Mouse (Mus musculus): ENCODE results near the gene Kif26a. TPM values are rescaled to one million over a fixed set of nuclear protein-coding genes. Genes with fewer than 3 reads are reported as not detected.

The Kif26a gene
- polyA plus RNA-seq, 2 experiments = 0.08 to 0.26 TPM

DNA sequence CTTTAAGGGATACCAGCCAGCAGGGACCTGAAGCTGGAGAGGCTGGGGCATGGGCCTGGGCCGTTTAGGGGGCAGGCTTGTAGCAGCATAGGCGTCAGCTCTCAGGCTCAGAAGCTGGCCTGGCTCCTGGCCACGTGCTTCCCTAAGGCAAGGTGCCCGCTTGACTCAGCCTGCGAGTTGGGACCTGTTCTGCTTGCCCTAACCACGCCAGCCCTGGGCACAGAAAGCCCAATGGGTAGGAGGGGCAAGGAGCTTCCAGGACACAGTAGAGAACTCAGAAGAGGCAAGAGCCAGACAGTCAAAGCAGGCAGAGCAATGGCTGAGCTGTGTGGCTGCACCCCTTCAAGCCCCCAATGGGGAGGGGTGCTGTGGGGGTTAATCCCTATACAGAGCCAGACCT lies 37.7 kb downstream of the Kif26a start:
- ATAC-seq (ENCODE audit: insufficient read depth) (no peak), DNase-seq (ENCODE audit: low read depth in 3 of 3, low spot score in 3 of 3) (no peak)
- Histone ChIP-seq H3K9ac (replicated peaks) (no peak overlapping the region), H3K9me3 (ENCODE audit: control insufficient read depth, low read length) (no peaks in the 10 kb centered on the region), H3K36me3 (replicated peaks; ENCODE audit: control insufficient read depth, insufficient read depth, low read depth) (no peaks in the 10 kb centered on the region), H3K4me1 (replicated peaks; ENCODE audit: control insufficient read depth in 2 of 2, insufficient read depth in 2 of 2, low read length in 1 of 2) (no peaks in the 10 kb centered on the region), H3K4me3 (ENCODE audit: insufficient read depth in 1 of 2, low read depth in 2 of 2, low read length in 2 of 2) (no peak overlapping the region), H3K27me3 (ENCODE audit: control insufficient read depth, insufficient read depth, low read length) (no peaks in the 10 kb centered on the region), H3K27ac (no peak overlapping the region), H3K4me2 (ENCODE audit: low read depth) (no peak overlapping the region)
- TF ChIP-seq CTCF (IDR thresholded peaks at IDR 0.05; ENCODE audit: low read depth) (no peak), EP300 (IDR thresholded peaks at IDR 0.05; ENCODE audit: low read depth) (no peak)
- WGBS (ENCODE audit: insufficient replicate concordance) = 64% methylated on average over 6 of the region's 6 CpGs

DNA sequence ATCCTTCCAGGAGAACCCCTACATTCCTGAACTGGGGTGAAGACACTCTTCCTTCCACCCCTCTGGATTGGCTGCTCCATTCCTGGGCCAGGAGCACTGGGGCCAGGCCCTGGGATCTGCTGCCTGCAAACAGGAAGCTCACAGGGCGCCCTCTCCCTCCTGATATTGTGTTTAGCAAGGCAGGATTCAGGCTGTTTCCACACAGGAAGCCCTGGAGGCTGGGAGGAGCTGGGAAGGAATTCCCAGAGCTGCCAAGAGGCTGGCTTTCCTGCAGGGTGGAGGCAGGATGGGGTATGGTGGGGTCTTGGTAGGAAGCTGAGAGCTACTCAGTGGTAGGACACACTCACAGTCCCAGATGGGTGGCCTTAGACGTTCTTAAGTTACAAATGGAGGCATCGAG lies 38.4 kb downstream of the Kif26a start:
- TF ChIP-seq EP300 (IDR thresholded peaks at IDR 0.05; ENCODE audit: low read depth) = no peak
- TF ChIP-seq CTCF (IDR thresholded peaks at IDR 0.05; ENCODE audit: low read depth) = no peak
- no peaks in the 10 kb centered on the region for H3K4me1 ChIP-seq (replicated peaks; ENCODE audit: control insufficient read depth in 2 of 2, insufficient read depth in 2 of 2, low read length in 1 of 2)
- no peaks in the 10 kb centered on the region for H3K27me3 ChIP-seq (ENCODE audit: control insufficient read depth, insufficient read depth, low read length)
- WGBS (ENCODE audit: insufficient replicate concordance) = 38% methylated on average over 3 of the region's 3 CpGs
- no peak overlapping the region for H3K4me2 ChIP-seq (ENCODE audit: low read depth)
- no peak overlapping the region for H3K27ac ChIP-seq
- peak; percentile 51; the same call in 1 of the 2 replicates for ATAC-seq (ENCODE audit: insufficient read depth)
- no peaks in the 10 kb centered on the region for H3K9me3 ChIP-seq (ENCODE audit: control insufficient read depth, low read length)
- H3K9ac ChIP-seq (replicated peaks) = no peak overlapping the region
- DNase-seq (ENCODE audit: low read depth in 3 of 3, low spot score in 3 of 3) = no peak
- no peaks in the 10 kb centered on the region for H3K36me3 ChIP-seq (replicated peaks; ENCODE audit: control insufficient read depth, insufficient read depth, low read depth)
- no peak overlapping the region for H3K4me3 ChIP-seq (ENCODE audit: insufficient read depth in 1 of 2, low read depth in 2 of 2, low read length in 2 of 2)

DNA sequence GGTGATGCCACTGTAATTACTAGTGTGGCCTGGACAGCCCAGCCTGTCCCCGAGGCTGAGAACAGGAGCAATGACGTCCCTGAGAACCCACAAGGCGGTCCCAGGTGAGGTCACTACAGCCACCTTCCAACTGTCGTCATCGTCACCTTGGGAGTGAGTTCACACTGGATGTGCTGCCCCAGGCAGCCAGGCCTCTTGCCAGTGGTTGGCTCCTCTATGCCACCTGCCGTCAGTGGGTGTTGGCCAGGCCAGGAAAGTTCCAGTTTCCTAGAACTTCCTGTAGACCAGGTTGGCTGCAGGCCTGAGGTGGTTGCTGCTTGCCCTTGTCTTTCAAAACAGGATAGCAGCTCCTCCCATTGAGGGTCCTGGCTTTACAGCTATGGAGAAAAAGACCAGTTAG lies 40.9 kb downstream of the Kif26a start:
- Histone ChIP-seq H3K4me2 (ENCODE audit: low read depth) (no peak overlapping the region), H3K27ac (no peak overlapping the region), H3K9ac (replicated peaks) (no peak overlapping the region), H3K27me3 (ENCODE audit: control insufficient read depth, insufficient read depth, low read length) (no peaks in the 10 kb centered on the region), H3K4me1 (replicated peaks; ENCODE audit: control insufficient read depth in 2 of 2, insufficient read depth in 2 of 2, low read length in 1 of 2) (no peaks in the 10 kb centered on the region), H3K36me3 (replicated peaks; ENCODE audit: control insufficient read depth, insufficient read depth, low read depth) (no peaks in the 10 kb centered on the region), H3K4me3 (ENCODE audit: insufficient read depth in 1 of 2, low read depth in 2 of 2, low read length in 2 of 2) (no peak overlapping the region), H3K9me3 (ENCODE audit: control insufficient read depth, low read length) (no peaks in the 10 kb centered on the region)
- DNase-seq (ENCODE audit: low read depth in 3 of 3, low spot score in 3 of 3) = no peak
- ATAC-seq (ENCODE audit: insufficient read depth) = no peak
- no peak for TF ChIP-seq CTCF (IDR thresholded peaks at IDR 0.05; ENCODE audit: low read depth)
- TF ChIP-seq EP300 (IDR thresholded peaks at IDR 0.05; ENCODE audit: low read depth) = no peak
- 52% methylated on average over 6 of the region's 6 CpGs for WGBS (ENCODE audit: insufficient replicate concordance)

DNA sequence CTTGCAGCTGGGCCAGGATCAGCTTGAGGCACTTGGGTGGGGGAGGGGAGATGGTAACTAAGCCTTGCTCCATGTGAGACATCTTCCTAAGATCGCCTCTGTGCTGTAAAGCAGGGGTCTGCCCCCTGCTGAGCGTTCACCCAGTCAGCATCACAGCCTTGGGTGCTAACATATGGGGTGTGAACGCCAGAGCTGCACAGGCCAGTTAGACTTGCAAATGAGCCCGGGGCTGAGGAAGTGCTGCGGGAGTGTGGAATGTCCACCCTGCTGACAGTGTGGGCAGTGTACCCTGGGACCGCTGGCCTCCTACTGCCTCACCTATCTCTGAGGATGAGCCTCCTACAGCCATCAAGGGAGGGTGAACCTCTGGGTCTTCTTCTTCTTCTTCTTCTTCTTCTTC lies 45.7 kb downstream of the Kif26a start:
- H3K9ac ChIP-seq (replicated peaks) = no peak overlapping the region
- no peaks in the 10 kb centered on the region for H3K36me3 ChIP-seq (replicated peaks; ENCODE audit: control insufficient read depth, insufficient read depth, low read depth)
- no peak overlapping the region for H3K4me2 ChIP-seq (ENCODE audit: low read depth)
- 27% methylated on average over 6 of the region's 6 CpGs for WGBS (ENCODE audit: insufficient replicate concordance)
- no peak for DNase-seq (ENCODE audit: low read depth in 3 of 3, low spot score in 3 of 3)
- no peak for TF ChIP-seq CTCF (IDR thresholded peaks at IDR 0.05; ENCODE audit: low read depth)
- TF ChIP-seq EP300 (IDR thresholded peaks at IDR 0.05; ENCODE audit: low read depth) = no peak
- no peak for ATAC-seq (ENCODE audit: insufficient read depth)
- H3K4me1 ChIP-seq (replicated peaks; ENCODE audit: control insufficient read depth in 2 of 2, insufficient read depth in 2 of 2, low read length in 1 of 2) = no peaks in the 10 kb centered on the region
- H3K9me3 ChIP-seq (ENCODE audit: control insufficient read depth, low read length) = no peaks in the 10 kb centered on the region
- no peaks in the 10 kb centered on the region for H3K27me3 ChIP-seq (ENCODE audit: control insufficient read depth, insufficient read depth, low read length)
- no peak overlapping the region for H3K4me3 ChIP-seq (ENCODE audit: insufficient read depth in 1 of 2, low read depth in 2 of 2, low read length in 2 of 2)
- no peak overlapping the region for H3K27ac ChIP-seq

DNA sequence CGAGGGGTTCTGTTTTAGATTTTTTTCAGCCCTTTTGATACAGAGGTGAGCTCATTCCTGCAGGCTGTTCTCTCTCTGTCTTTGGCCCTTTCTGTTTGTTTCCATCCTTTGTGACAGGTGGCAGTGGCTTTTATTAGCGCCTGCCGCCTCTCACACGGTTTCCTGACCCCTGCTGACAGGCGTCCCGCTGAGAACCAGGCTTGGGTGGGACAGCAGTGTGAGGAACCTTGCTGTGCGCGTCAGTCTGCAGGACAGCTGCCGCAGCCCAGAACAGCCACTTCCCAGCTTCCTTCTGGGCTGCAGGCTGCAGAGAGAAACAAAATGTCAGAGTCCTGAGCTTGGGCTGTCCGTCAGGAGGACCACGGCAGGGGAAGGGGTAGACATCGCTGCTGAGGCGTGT lies 49.0 kb downstream of the Kif26a start:
- H3K36me3 ChIP-seq (replicated peaks; ENCODE audit: control insufficient read depth, insufficient read depth, low read depth) = no peaks in the 10 kb centered on the region
- TF ChIP-seq CTCF (IDR thresholded peaks at IDR 0.05; ENCODE audit: low read depth) (no peak), EP300 (IDR thresholded peaks at IDR 0.05; ENCODE audit: low read depth) (no peak)
- H3K4me3 ChIP-seq (ENCODE audit: insufficient read depth in 1 of 2, low read depth in 2 of 2, low read length in 2 of 2) = no peak overlapping the region
- 5% methylated on average over 13 of the region's 13 CpGs for WGBS (ENCODE audit: insufficient replicate concordance)
- ATAC-seq (ENCODE audit: insufficient read depth) = no peak
- H3K27ac ChIP-seq = no peak overlapping the region
- H3K9ac ChIP-seq (replicated peaks) = no peak overlapping the region
- H3K4me1 ChIP-seq (replicated peaks; ENCODE audit: control insufficient read depth in 2 of 2, insufficient read depth in 2 of 2, low read length in 1 of 2) = no peaks in the 10 kb centered on the region
- H3K27me3 ChIP-seq (ENCODE audit: control insufficient read depth, insufficient read depth, low read length) = no peaks in the 10 kb centered on the region
- no peaks in the 10 kb centered on the region for H3K9me3 ChIP-seq (ENCODE audit: control insufficient read depth, low read length)
- no peak overlapping the region for H3K4me2 ChIP-seq (ENCODE audit: low read depth)
- no peak for DNase-seq (ENCODE audit: low read depth in 3 of 3, low spot score in 3 of 3)

Measured in liver, embryonic 14.5 days (tissue).